Mouse (Mus musculus) MN1 (cell line): ENCODE measurements around the gene Timp2.
"Not testable (repeated sequence)": the region's sequence is repeated elsewhere in the genome, so short reads cannot be mapped to it uniquely, and the experiment has no call there.

Experiments
- DNase-seq: peaks from one replicate; pipeline ENCODE4 v3.0.0-alpha.2; 2016; ENCODE audit warnings: low spot score

Gene Timp2

DNA sequence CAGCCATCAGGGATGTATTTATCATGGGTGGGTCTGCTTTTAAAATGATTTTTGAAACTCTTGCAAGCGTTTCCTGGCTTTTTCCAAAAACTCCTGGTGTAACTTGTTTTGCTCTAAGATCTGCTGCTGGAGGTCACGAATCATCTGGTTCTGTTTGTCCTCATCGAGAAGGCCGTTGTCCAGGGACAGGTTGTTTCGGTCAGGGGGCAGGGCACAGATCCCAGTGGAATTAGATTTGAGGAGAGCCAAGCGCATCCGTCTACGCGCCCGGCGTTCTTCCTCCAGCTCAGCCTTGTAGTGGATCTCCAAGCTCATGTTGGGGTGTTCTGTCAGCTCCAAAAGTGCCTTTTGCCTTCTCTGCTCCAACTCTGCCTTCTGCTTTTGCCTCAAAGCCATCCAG, 23.2 kb downstream of the Timp2 start:
- no peak for DNase-seq

GRCm38 (mm10) chr11:118330777-118331176, 24.8 kb downstream of the Timp2 start:
- DNase-seq: no peak

- DNase-seq: no peak
Observed at GRCm38 (mm10) chr11:118330361-118330760, 25.2 kb downstream of the Timp2 start.

- DNase-seq: no peak
Observed at GRCm38 (mm10) chr11:118328947-118329346, 26.6 kb downstream of the Timp2 start.

- no peak for DNase-seq
Observed at GRCm38 (mm10) chr11:118328511-118328910, 27.0 kb downstream of the Timp2 start.

DNA sequence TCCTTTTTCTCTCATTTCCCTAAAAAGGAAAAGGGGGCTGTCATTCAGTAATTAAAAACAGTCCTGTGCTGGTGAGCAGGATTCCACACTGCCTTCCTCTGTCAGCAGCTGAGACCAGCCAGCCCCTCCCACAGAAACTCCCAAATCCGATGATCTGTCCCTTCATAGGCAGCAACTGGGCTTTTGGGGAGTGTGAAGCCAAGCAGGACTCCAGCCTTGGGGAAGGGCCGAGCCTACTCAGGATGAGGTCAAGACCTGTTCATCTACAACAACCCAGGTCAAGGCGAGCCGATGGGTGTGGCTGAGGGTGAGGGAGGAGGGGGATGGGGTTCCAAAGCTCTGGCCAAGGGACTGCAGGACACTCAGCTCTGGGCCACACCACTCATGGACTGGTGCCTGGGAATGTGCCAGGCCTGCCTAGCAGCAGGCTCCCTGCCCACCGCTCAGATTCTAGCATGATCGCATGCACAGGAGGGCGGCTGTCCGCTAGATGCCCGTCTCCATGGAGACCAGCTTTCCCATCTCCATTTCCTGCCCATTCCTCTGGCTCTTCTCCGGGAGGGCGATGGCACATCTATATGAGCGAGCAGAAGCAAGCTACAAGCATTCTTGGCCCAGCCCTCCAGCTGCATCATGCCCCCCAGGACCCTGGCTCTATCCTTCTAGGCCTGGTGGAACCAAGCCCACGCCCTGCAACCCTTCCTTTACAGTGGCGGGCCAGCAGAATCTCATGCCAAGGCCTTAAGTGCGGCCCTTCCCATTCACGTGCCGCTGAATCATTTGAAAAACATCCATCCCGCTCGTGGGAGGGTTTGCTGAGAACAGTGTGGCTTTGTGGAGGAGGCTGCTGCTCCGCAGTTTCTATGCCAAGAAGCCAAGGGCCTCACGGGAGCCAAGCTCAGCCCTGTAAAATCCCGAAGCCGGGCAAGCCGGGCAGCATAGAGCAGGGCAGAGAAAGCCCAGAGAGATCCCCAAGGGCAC, 28.3 kb downstream of the Timp2 start:
- peak; percentile 89 for DNase-seq

DNA sequence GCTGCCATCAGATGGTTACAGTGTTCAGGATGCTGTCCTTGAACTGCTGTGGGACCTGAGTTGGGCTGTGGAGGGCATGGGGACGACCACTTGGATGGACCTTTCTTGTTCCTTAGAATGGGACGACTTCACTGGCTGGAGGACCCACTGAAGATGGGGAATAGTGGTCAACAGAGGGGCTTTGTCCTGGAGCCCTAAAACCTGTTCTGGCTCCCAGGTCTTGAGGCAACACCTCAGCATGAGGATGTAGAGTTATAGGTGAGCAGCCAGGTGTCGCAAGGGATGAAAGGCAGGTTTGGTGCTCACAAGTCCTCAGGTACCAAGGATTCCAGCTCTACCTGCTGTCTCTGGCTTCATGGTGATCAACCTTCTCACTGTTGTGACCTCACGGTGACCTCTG, 29.0 kb downstream of the Timp2 start:
- DNase-seq: no peak

DNA sequence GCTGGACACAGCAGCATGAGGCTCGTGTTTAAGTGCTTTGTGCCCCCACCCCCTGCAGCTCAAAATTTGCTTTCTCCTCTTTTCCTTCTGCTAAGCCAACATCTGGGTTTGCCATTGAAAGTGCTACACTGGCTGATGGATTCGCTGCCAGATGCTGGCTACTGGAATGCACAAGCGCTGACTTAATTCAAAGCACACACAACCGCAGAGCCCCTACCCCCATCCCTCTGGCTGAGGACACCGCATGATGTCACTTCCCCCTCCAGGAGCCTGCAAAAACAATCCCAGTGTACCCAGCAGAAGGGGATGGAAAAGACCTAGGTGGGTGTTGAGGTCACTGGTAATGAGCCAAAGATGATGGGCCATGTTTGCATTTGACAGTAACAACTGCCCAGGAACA, 31.0 kb downstream of the Timp2 start:
- DNase-seq: peak; percentile 53

GRCm38 (mm10) chr11:118323974-118324373, 31.6 kb downstream of the Timp2 start:
- DNase-seq: no peak

DNA sequence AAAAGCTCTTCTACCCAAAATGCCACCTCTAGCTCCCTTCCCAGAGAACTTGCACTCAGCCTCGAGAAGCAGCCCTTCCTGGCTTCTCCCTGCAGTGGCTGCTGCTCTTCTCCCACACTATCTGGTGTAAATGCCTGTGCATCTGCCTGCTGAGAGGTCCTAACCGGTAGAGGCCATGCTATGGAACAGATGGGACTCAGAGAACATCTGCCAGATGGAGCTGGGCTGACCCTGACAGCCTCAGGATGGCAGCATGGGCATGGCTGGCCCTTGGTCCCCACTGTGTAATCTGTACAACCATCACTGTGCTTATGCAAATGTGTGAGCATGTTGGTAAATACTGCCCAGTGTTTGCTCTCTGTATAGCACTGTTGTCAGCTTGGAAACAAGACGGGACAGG, 32.9 kb downstream of the Timp2 start:
- peak; percentile 56 for DNase-seq

DNA sequence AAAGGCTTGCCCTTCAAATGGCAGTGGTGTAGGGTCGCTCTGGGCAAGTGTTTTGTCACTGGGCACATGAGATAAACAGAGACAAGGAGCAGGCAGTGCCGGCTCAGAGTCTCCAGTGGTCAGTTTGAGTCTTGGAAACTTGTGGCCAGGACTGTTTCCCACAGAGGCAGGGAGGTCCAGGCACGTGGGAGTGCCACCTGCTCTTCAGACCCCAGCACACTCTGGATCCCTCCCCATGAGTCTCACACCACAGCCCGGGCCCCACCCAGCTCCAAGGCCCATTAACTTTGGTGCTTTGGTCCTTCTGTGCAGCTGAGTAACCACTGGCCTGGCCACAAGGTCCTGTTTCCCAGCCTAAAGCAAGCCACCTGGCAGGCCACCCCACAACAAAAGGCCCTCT, 33.6 kb downstream of the Timp2 start:
- DNase-seq: no peak

GRCm38 (mm10) chr11:118321500-118321899, 34.0 kb downstream of the Timp2 start:
- no peak for DNase-seq

DNA sequence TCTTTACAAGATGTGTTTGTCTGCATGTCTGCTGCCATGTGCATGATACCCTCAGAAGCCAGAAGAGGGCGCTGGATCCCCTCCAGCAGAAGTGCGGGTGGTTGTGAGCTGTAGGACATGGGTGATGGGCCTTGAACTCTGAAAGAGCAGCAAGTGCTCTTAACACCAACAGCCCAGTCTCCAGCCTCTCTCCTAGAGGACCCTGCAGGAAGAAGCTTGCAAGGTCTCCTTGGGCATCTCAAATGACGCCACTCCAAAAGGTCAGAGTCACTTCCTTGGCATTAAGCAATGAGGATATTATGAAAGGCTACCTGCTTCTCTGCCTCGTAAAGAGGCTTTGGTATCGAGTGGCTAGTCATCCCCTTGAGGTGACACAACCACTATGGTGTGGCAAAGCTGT, 36.9 kb downstream of the Timp2 start:
- peak; percentile 29 for DNase-seq

GRCm38 (mm10) chr11:118317129-118317528, 38.4 kb downstream of the Timp2 start:
- peak; percentile 77 for DNase-seq

GRCm38 (mm10) chr11:118316231-118316806, 39.2 kb downstream of the Timp2 start:
- DNase-seq: no peak

GRCm38 (mm10) chr11:118312132-118312723, 43.3 kb downstream of the Timp2 start:
- no peak for DNase-seq

DNA sequence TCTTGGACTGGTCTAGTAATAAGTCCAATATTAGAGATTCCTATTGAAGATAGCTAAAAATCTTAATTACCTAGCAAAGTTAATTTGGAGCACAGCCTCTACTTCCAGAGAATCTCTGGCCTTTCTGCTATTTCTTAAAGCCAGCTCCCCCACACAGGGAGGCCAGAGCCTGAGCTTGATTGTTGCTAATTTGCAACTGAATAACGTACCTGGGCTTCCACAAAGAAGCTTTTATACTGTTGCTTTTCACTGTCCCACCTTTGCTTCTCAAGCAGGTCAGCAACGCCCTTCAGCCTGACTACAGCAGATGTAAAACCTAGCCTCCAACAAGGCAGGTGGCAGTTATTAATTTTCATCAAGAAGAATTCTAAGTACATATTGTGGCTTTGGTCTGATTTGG, 47.6 kb downstream of the Timp2 start:
- not testable (repeated sequence) for DNase-seq

DNA sequence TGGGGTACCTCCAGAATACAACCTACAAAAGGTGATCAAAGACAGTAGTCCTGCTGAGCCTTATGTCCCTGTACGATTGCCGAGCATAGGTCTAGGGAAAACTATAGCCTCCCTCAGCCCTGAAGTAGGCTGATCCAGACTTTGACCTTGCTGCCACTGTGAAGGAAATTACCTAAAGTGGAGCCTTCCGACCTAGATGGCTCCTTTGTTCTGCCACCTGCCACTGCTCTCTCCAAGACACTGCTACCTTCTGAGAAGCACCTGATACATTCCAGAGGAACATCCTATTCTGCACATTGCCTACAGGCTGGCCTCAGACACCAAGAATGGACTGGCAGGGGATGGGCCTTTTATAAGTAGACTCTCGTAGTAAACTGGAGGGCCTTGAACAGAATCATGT, 51.6 kb downstream of the Timp2 start:
- DNase-seq: not testable (repeated sequence)

DNA sequence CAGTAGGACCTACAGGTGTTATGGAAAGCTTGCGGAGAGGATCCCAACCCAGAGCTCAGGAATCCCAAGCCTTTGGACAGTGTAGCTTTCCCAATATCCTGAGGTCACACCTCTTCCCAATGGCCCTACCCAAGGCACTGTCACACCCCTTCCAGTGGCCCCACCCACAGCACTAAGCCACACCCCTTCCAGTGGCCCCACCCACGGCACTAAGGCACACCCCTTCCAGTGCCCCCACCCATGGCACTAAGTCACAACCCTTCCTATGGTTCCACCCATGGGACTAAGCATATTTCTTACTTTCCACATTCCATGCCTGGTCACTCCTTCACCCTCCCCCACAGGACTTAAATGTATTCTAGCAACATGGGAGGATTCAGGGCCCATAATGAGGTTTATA, 56.7 kb downstream of the Timp2 start:
- DNase-seq: no peak

GRCm38 (mm10) chr11:118297967-118298366, 57.6 kb downstream of the Timp2 start:
- DNase-seq: no peak

- DNase-seq: no peak
Observed at GRCm38 (mm10) chr11:118295026-118295425, 60.5 kb downstream of the Timp2 start.

DNA sequence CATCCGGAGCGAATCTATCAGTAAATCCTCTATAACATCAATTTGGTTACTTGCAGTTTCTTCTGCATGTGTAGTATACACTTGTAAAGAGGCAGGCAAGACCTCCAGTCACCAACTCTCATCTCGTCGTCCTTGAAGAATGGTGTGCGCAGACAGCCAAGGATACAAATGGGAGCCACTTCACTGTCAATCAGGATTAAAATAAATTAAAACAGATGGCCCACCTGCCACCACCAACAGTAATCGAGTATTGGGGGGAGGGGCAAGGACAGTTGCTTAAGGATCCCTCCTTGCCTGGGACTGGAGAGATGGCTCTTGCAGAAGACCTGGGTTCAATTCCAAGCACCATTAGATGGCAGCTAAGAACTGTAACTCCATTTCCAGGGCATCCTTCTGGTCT, 62.9 kb downstream of the Timp2 start:
- DNase-seq: no peak
